Mouse (Mus musculus) heart, adult 2 months (tissue): ENCODE data around the gene Ydjc. TPM values are rescaled to one million over a fixed set of nuclear protein-coding genes. Genes with fewer than 3 reads are reported as not detected.

ENCODE experiments used
- DNase-seq, 2 experiments: peaks; one replicate each; pipeline ENCODE4 v3.0.0; 2021
- H3K27ac ChIP-seq: fragments of 200-600 bp; 2 replicates; pipeline ENCODE4 v1.8.1; 2022
- H3K27me3 ChIP-seq: fragments of 200-500 bp; 2 replicates; pipeline ENCODE4 v1.6.1; 2012; ENCODE audit warnings: mild to moderate bottlenecking, low read length, inconsistent platforms, mixed read lengths; ENCODE audit not compliant: control insufficient read depth, insufficient read depth
- H3K36me3 ChIP-seq: fragments of 200-500 bp; 2 replicates; pipeline ENCODE4 v1.6.1; 2012; ENCODE audit warnings: low read length, inconsistent platforms; ENCODE audit not compliant: control insufficient read depth, insufficient read depth
- H3K4me1 ChIP-seq: fragments of 200-500 bp; 2 replicates; pipeline ENCODE4 v1.6.1; 2011; ENCODE audit warnings: low read length; ENCODE audit not compliant: control insufficient read depth, insufficient read depth
- H3K4me3 ChIP-seq: fragments of 200-600 bp; 2 replicates; pipeline ENCODE4 v1.8.1; 2022
- H3K79me2 ChIP-seq: fragments of 200-500 bp; replicated peaks from 2 replicates; pipeline ENCODE4 v1.6.1; 2012; ENCODE audit warnings: mild to moderate bottlenecking, inconsistent platforms, low read length, moderate library complexity, mixed read lengths; ENCODE audit not compliant: control insufficient read depth, insufficient read depth
- H3K9ac ChIP-seq: fragments of 200-500 bp; 2 replicates; pipeline ENCODE4 v1.6.1; 2012; ENCODE audit warnings: low read depth, mild to moderate bottlenecking, control low read depth, inconsistent platforms, low read length, mixed read lengths
- CTCF ChIP-seq: fragments of 200-600 bp; IDR thresholded peaks from 2 replicates; pipeline ENCODE4 v1.8.1; 2022; ENCODE audit warnings: antibody characterized with exemption, mild to moderate bottlenecking, moderate library complexity
- EP300 ChIP-seq: fragments of 200-500 bp; IDR thresholded peaks from 2 replicates; pipeline ENCODE4 v1.6.1; 2011; ENCODE audit warnings: low read depth, low read length, control low read depth; ENCODE audit not compliant: insufficient read depth
- POLR2A ChIP-seq: fragments of 200-500 bp; IDR thresholded peaks from 2 replicates; pipeline ENCODE4 v1.6.1; 2011; ENCODE audit warnings: mild to moderate bottlenecking, low read depth, low read length, control low read depth; ENCODE audit not compliant: insufficient read depth
- WGBS: fragments of 180-500 bp; shearing (Covaris S2); methylation state at CpG from one replicate; pipeline ENCODE4 v1.1.7; 2018; 5-methylcytosine and 5-hydroxymethylcytosine counted together
- intact Hi-C: fragments of 180-260 bp; cut with DNase I; formaldehyde crosslinking; loops from one replicate; pipeline ENCODE4 v1.15.1; 2025
- polyA plus RNA-seq: library from polyadenylated mRNA; depleted of rRNA; stranded (reverse); fragments of >200 nt; gene quantifications from 2 replicates; pipeline ENCODE4 v1.2.3, GENCODE M21; 2012
- total RNA-seq, 2 experiments: library from RNA; stranded (reverse); gene quantifications; 2 replicates each; pipeline ENCODE4 v1.2.3; 2021

Gene Ydjc
- total and polyA plus RNA-seq, 3 experiments = 2.4 to 3.3 (median 2.5) TPM

- DNase-seq = no peak
- Histone ChIP-seq H3K79me2 (no peaks in the 10 kb centered on the region), H3K9ac (no peak overlapping the region), H3K4me3 (no peak overlapping the region), H3K27ac (no peak overlapping the region), H3K36me3 (no peaks in the 10 kb centered on the region), H3K27me3 (no peaks in the 10 kb centered on the region), H3K4me1 (no peaks in the 10 kb centered on the region; the same call in 1 of the 2 replicates)
- TF ChIP-seq POLR2A (no peak), EP300 (no peak), CTCF (no peak)
- intact Hi-C loops = no loop called here
- WGBS = 86% methylated on average over 14 of the region's 14 CpGs
These were observed 22.9 kb upstream of the Ydjc start for GRCm38 (mm10) chr16:17121569-17121968.

- 33% methylated on average over 22 of the region's 22 CpGs for WGBS
- Histone ChIP-seq H3K27ac (no peak overlapping the region), H3K36me3 (no peaks in the 10 kb centered on the region), H3K4me3 (no peak overlapping the region), H3K79me2 (no peaks in the 10 kb centered on the region), H3K4me1 (no peaks in the 10 kb centered on the region; the same call in 1 of the 2 replicates), H3K27me3 (no peaks in the 10 kb centered on the region), H3K9ac (no peak overlapping the region)
- intact Hi-C loops = no loop called here
- TF ChIP-seq POLR2A (no peak), CTCF (no peak), EP300 (no peak)
- no peak for DNase-seq
These were observed 20.1 kb upstream of the Ydjc start for GRCm38 (mm10) chr16:17124119-17124870.

DNA sequence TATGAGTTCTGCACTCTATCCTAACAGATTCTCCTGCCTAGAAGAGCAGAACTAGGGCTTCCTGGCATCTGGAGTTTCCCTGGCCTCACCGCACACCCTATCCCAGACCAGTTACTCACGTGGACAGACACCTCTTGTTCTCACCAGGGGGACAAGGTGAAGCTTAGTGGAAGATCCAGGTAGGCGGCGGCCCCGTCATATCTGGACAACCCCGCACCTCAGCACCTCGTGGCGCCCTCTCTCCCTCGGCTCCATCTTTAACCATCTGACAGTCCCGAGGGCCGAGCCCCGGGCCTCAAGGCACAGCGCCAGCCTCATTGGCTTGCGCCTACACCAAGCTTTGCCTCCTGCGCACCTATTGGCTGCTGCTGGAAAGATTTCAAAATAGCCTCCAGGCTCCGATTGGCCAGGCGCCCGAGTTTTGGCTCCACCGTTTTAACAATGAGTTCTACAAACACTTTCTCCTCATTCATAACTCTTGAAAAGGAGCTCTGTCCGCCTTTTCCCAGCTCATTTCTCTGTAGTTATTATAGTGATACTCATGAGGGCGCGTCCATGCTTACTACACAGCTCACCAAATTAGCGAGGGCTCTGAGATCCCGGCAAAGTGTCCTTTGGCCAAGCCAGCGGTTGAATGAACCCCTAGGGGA is 19.4 kb upstream of the Ydjc start, which contains the start of gene 2610318N02Rik:
Gene 2610318N02Rik (minus strand): TSS at position 297 of the 650 bp plus-strand sequence.
- no peaks in the 10 kb centered on the region for H3K36me3 ChIP-seq
- intact Hi-C loops = no loop called here
- 4% methylated on average over 25 of the region's 25 CpGs for WGBS

DNA sequence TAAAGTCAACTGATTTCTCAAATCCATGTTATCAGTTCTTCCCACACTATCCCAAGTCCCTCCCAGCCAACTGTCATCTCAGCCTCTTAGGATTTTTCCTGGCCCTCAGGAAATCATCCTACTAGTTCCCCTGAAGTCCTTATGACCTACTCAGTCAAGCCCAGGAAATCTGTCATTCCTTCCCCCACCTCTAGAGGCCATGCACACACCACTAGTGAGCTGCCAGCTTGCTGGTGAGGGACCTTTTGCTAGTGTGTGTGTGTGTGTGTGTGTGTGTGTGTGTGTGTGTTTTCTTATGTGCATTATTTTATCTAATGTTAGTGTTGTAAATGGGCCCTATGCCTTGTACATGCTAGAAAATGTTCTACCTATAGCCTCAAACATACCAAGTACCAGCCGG is 17.1 kb upstream of the Ydjc start:
- TF ChIP-seq POLR2A (no peak), CTCF (peak; percentile 69), EP300 (0 out of 2 replicates have a peak, but pooled peaks have one; percentile 25)
- H3K27ac ChIP-seq = no peak overlapping the region
- H3K27me3 ChIP-seq = no peaks in the 10 kb centered on the region
- H3K36me3 ChIP-seq = no peaks in the 10 kb centered on the region
- H3K79me2 ChIP-seq = no peaks in the 10 kb centered on the region
- H3K9ac ChIP-seq = no peak overlapping the region
- no peak overlapping the region for H3K4me3 ChIP-seq
- intact Hi-C loops = no loop called here
- WGBS = 96% methylated on average over 1 of the region's 1 CpGs
- peak; percentile 24 to 34 for DNase-seq
- H3K4me1 ChIP-seq = no peaks in the 10 kb centered on the region; the same call in 1 of the 2 replicates

More for the DNA sequence above, 19.4 kb upstream of the Ydjc start, which contains the start of gene 2610318N02Rik:
- no peak within 1 kb of the TSS for H3K9ac ChIP-seq
- TF ChIP-seq CTCF = no peak
- no peak for TF ChIP-seq EP300
- TF ChIP-seq POLR2A = no peak
- peak within 1 kb of the TSS; percentile 30 for H3K4me3 ChIP-seq
- no peaks in the 10 kb centered on the region for H3K79me2 ChIP-seq
- no peaks in the 10 kb centered on the region; the same call in 1 of the 2 replicates for H3K4me1 ChIP-seq
- DNase-seq = peak; percentile 55 to 68
- no peaks in the 10 kb centered on the region for H3K27me3 ChIP-seq
- H3K27ac ChIP-seq = no peak within 1 kb of the TSS

GRCm38 (mm10) chr16:17131191-17132088 is 13.0 kb upstream of the Ydjc start:
- Histone ChIP-seq H3K27me3 (no peaks in the 10 kb centered on the region), H3K4me3 (peak overlapping the region; percentile 65), H3K4me1 (no peaks in the 10 kb centered on the region), H3K27ac (peak overlapping the region; percentile 60), H3K36me3 (no peaks in the 10 kb centered on the region), H3K79me2 (no peaks in the 10 kb centered on the region), H3K9ac (peak overlapping the region; percentile 72)
- DNase-seq = no peak
- 5% methylated on average over 43 of the region's 43 CpGs for WGBS
- TF ChIP-seq CTCF = no peak
- TF ChIP-seq EP300 = no peak
- TF ChIP-seq POLR2A = no peak
- intact Hi-C loops = loop anchor here (5.0 kb wide), 2 partner anchors 76 to 146 kb away; partner anchors contain the start of genes Rimbp3 and Tmem191c
